Mouse (Mus musculus) midbrain, embryonic 16.5 days (tissue): Measurements from ENCODE around the gene Mroh2b. TPM values are rescaled to one million over a fixed set of nuclear protein-coding genes. Genes with fewer than 3 reads are reported as not detected.

Source experiments
- ATAC-seq: fragments of 200-750 bp; cut with Nextera tagmentation; 2 replicates; pipeline ENCODE4 v1.8.0; 2017; ENCODE audit warnings: moderate TSS enrichment
- H3K27ac ChIP-seq: fragments of 300-500 bp; sonication (generic); 2 replicates; pipeline ENCODE4 v1.5.1; 2014; ENCODE audit warnings: mild to moderate bottlenecking, low read length, mixed read lengths
- H3K27me3 ChIP-seq: fragments of 300-500 bp; sonication (generic); 2 replicates; pipeline ENCODE4 v1.6.1; 2014; ENCODE audit warnings: low read depth, low read length, mixed read lengths; ENCODE audit not compliant: control insufficient read depth, insufficient read depth
- H3K36me3 ChIP-seq: fragments of 300-500 bp; sonication (generic); 2 replicates; pipeline ENCODE4 v1.6.1; 2014; ENCODE audit warnings: mild to moderate bottlenecking, low read length, moderate library complexity, mixed read lengths; ENCODE audit not compliant: control insufficient read depth, insufficient read depth
- H3K4me1 ChIP-seq: fragments of 300-500 bp; sonication (generic); 2 replicates; pipeline ENCODE4 v1.6.1; 2014; ENCODE audit warnings: mild to moderate bottlenecking, low read length, mixed read lengths; ENCODE audit not compliant: control insufficient read depth, insufficient read depth
- H3K4me2 ChIP-seq: fragments of 300-500 bp; sonication (generic); 2 replicates; pipeline ENCODE4 v1.6.1; 2014; ENCODE audit warnings: mild to moderate bottlenecking, low read length, mixed read lengths
- H3K4me3 ChIP-seq: fragments of 300-500 bp; sonication (generic); 2 replicates; pipeline ENCODE4 v1.5.1; 2014; ENCODE audit warnings: low read depth, mild to moderate bottlenecking, low read length, moderate library complexity, mixed read lengths
- H3K9ac ChIP-seq: fragments of 300-500 bp; sonication (generic); 2 replicates; pipeline ENCODE4 v1.6.1; 2014; ENCODE audit warnings: low read depth, low read length, mixed read lengths
- H3K9me3 ChIP-seq: fragments of 300-500 bp; sonication (generic); replicated peaks from 2 replicates; pipeline ENCODE4 v1.6.1; 2014; ENCODE audit warnings: mild to moderate bottlenecking, low read length, mixed read lengths; ENCODE audit not compliant: control insufficient read depth, poor library complexity, severe bottlenecking
- WGBS: fragments of 180-500 bp; shearing (Covaris S2); extraction: QIAGEN DNeasy Blood & Tissue Kit; methylation state at CpG from one replicate; pipeline ENCODE4 v1.1.7; 2014; 5-methylcytosine and 5-hydroxymethylcytosine counted together
- polyA plus RNA-seq: library from polyadenylated mRNA; unstranded; fragments of >200 nt; fragmentation: Nextera tagmentation; extraction: Ambion mirVana; gene quantifications from 2 replicates; pipeline ENCODE4 v1.2.1, GENCODE M21; 2015

Gene Mroh2b
- polyA plus RNA-seq = not detected in 2 replicates

DNA sequence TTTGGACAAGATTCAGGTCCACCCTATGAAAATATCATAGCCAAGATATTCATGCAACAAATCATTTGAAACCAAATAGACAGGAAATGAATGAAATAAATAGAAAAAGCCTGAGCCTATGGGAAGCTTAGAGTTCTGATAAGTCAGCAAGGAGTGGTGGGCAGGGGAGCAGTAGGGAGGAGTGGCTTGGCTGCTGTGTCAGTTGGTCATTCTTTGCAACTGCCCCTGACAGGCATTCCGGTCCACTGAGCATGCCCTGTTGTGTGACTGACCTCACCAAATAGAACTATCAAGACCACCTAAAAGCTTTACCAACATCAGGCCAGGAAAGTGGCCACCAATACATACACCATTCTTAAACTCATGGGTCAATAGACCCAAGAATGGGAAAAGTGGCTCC is at the start of gene Mroh2b:
TSS of gene Mroh2b (plus strand) at position 301 of the 400 bp plus-strand sequence.
- H3K4me3 ChIP-seq = no peak within 1 kb of the TSS
- no peaks in the 10 kb centered on the region for H3K4me1 ChIP-seq
- H3K36me3 ChIP-seq = no peaks in the 10 kb centered on the region
- no peaks in the 10 kb centered on the region for H3K27me3 ChIP-seq
- no peak for ATAC-seq
- WGBS = 87% methylated on average over 1 of the region's 1 CpGs
- no peak within 1 kb of the TSS for H3K27ac ChIP-seq
- no peak within 1 kb of the TSS for H3K4me2 ChIP-seq
- no peaks in the 10 kb centered on the region for H3K9me3 ChIP-seq
- H3K9ac ChIP-seq = no peak within 1 kb of the TSS

DNA sequence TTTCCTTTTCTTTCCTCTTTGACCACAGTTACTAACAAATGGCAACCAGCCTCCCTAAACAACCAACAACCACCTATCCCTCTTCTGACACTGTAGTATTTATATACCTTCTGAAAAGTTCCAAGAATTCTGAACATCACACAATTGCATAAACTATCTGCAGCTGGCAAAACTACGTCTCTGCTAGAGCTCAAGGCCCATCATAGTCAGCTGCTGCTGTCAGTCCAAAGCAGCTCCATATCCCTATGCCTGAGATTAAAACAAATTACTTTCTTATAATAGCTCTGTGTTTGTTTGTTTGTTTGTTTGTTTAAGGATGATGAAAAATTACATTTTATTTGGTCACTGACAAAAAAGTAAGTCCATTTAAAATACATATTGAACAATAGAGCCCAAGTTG is 48.5 kb upstream of the Mroh2b start:
- no peak overlapping the region for H3K27ac ChIP-seq
- no peaks in the 10 kb centered on the region for H3K36me3 ChIP-seq
- no peaks in the 10 kb centered on the region for H3K27me3 ChIP-seq
- no peak for ATAC-seq
- no peak overlapping the region for H3K4me3 ChIP-seq
- no peak overlapping the region for H3K9ac ChIP-seq
- H3K4me1 ChIP-seq = no peaks in the 10 kb centered on the region
- 93% methylated on average over 1 of the region's 1 CpGs for WGBS
- H3K9me3 ChIP-seq = no peaks in the 10 kb centered on the region
- no peak overlapping the region for H3K4me2 ChIP-seq

DNA sequence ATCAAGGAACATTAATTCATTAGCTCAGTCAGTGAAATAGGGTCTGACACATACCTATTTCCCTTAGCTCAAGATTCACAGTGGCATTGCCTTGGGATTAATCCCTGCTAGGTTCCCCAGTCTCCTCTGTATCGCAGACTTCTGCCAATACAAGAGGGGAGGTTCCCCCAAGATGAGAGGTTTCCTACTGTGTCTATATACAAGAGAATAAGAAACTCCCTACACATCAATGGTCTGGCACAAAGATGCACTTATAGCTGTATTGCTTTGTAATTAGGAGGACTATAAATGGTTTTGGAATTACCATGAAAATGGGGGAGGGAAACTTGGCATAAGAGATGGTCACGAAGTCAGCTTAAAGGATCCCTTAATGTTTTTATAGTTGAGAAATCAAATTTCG is 3.6 kb upstream of the Mroh2b start:
- no peaks in the 10 kb centered on the region for H3K4me1 ChIP-seq
- H3K9me3 ChIP-seq = no peaks in the 10 kb centered on the region
- H3K27ac ChIP-seq = no peak overlapping the region
- H3K36me3 ChIP-seq = no peaks in the 10 kb centered on the region
- no peak overlapping the region for H3K9ac ChIP-seq
- WGBS = 31% methylated on average over 3 of the region's 3 CpGs
- no peak for ATAC-seq
- no peak overlapping the region for H3K4me3 ChIP-seq
- no peak overlapping the region for H3K4me2 ChIP-seq
- no peaks in the 10 kb centered on the region for H3K27me3 ChIP-seq

DNA sequence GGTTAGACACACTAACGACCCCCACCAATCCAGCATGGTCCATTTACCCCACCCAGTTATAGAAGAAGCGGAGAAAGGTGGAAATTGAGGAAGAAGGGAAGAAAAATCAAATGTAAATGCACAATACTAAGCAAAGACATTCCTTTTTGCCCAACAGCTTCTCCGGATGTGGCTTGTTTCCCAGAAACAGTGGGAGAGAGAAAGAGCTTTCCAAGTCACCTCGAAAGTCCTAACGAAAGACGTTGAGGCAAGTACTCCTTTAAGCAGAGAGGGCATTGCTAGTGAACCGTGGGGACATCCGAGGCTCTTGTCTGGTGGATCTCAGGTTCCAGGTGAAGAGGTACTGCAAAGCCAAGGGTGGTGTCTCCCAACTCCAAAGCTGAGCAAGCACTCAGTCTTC is 36.2 kb downstream of the Mroh2b start:
- no peak overlapping the region for H3K9ac ChIP-seq
- no peak for ATAC-seq
- H3K27me3 ChIP-seq = no peaks in the 10 kb centered on the region
- no peak overlapping the region for H3K4me2 ChIP-seq
- no peak overlapping the region for H3K27ac ChIP-seq
- no peaks in the 10 kb centered on the region for H3K36me3 ChIP-seq
- no peaks in the 10 kb centered on the region for H3K4me1 ChIP-seq
- no peaks in the 10 kb centered on the region for H3K9me3 ChIP-seq
- 90% methylated on average over 8 of the region's 8 CpGs for WGBS
- H3K4me3 ChIP-seq = no peak overlapping the region

DNA sequence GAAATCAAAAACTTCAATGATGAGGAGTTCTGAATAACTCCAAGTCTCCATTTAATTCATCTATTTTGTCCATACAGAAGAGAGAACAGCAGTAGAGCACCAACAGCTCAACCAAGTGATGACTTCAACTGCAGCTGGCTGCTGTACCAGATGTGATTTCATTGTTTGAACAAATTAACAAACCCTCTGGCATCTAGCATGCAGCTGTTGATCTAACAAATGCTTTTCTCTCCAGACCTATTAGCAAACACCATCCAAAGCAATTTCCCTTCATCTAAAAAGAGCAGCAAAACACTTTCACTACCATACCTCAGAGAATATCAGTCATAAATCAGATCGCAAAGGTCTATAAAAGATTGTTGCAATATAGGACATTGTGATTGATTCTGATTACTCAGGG is 74.8 kb downstream of the Mroh2b start:
- Histone ChIP-seq H3K4me3 (no peak overlapping the region), H3K4me1 (no peaks in the 10 kb centered on the region), H3K9me3 (no peaks in the 10 kb centered on the region), H3K36me3 (no peaks in the 10 kb centered on the region), H3K9ac (no peak overlapping the region), H3K4me2 (no peak overlapping the region), H3K27ac (no peak overlapping the region), H3K27me3 (no peaks in the 10 kb centered on the region)
- WGBS = 98% methylated on average over 1 of the region's 1 CpGs
- no peak for ATAC-seq

DNA sequence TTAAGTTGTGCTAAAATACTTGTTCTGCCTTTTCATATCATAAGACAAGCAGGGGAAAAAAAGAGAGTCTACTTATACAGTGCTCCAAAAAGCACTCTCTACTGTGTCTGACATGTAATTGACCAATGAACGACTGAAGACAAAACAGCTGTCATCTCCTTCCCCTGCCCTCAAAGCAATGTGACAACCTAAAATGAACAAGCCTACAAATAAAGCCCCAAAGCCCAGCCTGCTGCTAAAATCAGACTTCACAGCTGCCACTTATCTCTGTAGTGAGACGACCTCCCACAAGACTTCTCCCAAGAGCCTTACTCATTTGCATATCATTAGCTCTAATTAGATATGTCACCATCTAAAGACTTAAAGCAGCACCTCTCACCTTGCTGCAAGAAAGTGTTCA is 104.4 kb downstream of the Mroh2b start:
- no peaks in the 10 kb centered on the region for H3K27me3 ChIP-seq
- no peaks in the 10 kb centered on the region for H3K4me1 ChIP-seq
- no peak overlapping the region for H3K9ac ChIP-seq
- H3K4me2 ChIP-seq = no peak overlapping the region
- WGBS = 21% methylated on average over 2 of the region's 2 CpGs
- H3K36me3 ChIP-seq = no peaks in the 10 kb centered on the region
- no peak overlapping the region for H3K27ac ChIP-seq
- no peak for ATAC-seq
- H3K4me3 ChIP-seq = no peak overlapping the region
- H3K9me3 ChIP-seq = no peaks in the 10 kb centered on the region

DNA sequence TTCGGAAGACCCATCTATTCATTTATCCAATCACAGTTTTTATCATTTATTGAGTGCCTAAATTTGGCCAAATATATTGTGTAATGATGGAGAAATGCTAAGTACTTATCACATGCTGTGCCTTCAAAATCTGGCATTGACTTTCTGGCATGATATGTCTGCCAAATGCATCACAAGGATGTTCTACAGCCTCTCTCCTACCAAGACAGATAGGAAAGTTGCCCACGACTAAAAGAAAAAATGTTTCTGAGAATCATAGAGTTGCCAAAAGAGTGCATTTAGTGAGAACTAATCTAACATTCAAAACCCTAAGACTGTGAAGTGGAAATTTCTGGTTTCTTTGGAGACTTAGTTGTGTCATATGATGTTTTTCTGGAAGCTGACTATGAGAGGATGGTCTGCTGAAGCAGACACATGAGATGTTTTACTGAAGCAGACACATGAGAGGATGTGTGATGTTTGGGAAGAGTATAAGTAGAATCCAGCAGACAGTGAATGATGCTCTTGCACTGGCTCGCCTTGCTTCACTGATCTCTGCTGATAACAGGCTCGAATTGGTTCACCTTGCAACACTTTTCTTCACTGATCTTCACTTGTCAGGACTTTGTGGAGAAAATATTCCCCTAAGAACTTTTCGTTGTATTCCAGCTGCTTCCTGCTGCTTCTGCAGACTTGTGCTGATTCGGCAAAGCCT is 105.1 kb downstream of the Mroh2b start:
- Histone ChIP-seq H3K9ac (no peak overlapping the region), H3K4me3 (no peak overlapping the region), H3K4me2 (no peak overlapping the region), H3K9me3 (no peaks in the 10 kb centered on the region), H3K36me3 (no peaks in the 10 kb centered on the region), H3K4me1 (no peaks in the 10 kb centered on the region), H3K27ac (no peak overlapping the region), H3K27me3 (no peaks in the 10 kb centered on the region)
- 85% methylated on average over 6 of the region's 6 CpGs for WGBS
- no peak for ATAC-seq

DNA sequence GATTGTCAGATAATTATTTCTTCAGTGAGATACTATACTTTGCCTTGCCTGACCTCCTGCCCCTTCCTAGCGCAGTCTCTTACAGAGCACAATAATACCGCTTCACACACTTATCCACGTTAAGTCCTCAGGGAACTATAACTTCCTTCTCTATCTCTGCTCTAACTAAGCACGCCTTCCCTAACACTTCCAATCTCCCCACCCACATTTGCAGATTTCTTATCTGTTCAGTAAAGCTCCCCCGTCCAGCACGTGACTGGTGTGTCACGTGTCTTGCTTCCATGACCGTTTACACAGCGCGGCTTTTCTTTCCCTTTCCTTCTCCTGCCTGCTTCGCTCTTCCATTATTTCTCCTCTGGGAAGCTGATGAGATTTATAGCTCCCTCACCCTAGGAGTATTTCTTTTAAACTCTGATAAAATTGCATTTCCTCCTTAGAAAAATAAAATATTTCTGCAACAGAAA is 111.1 kb downstream of the Mroh2b start:
- no peaks in the 10 kb centered on the region for H3K27me3 ChIP-seq
- H3K4me1 ChIP-seq = no peaks in the 10 kb centered on the region
- H3K9me3 ChIP-seq = no peaks in the 10 kb centered on the region
- no peak overlapping the region for H3K9ac ChIP-seq
- no peak overlapping the region for H3K4me3 ChIP-seq
- no peak overlapping the region for H3K4me2 ChIP-seq
- no peak overlapping the region for H3K27ac ChIP-seq
- 88% methylated on average over 11 of the region's 11 CpGs for WGBS
- H3K36me3 ChIP-seq = no peaks in the 10 kb centered on the region
- ATAC-seq = no peak
